Mouse (Mus musculus) c-Kit-positive CD71-positive TER-119-negative erythroid progenitor cells, embryonic 14.5 days (primary cell): ENCODE data around the gene Wrnip1.
"Not testable (repeated sequence)": the region's sequence is repeated elsewhere in the genome, so short reads cannot be mapped to it uniquely, and the experiment has no call there.

ENCODE experiments used
- DNase-seq: peaks from one replicate; pipeline ENCODE4 v3.0.0-alpha.2; 2013; ENCODE audit warnings: low read depth

Gene Wrnip1

DNA sequence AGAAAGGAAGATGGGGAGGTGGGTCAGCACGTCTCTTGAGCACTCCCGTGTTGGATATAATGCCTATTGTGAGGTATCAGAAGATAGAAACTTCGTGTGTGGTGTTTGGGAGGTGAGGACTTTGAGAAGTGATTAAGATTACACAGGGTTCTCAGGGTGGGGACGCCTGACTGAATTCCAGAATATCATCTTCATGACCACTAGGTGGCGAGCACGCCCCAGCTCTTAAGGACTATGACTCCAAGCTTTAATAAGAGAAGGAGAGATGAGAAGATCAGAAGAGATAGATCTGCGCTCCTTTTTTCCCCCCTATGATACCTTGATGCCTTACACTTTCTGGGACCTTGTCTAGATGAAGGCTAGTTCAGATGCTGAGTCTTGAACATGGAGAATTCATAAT lies 50.1 kb downstream of the Wrnip1 start:
- DNase-seq, result peak; percentile 33

DNA sequence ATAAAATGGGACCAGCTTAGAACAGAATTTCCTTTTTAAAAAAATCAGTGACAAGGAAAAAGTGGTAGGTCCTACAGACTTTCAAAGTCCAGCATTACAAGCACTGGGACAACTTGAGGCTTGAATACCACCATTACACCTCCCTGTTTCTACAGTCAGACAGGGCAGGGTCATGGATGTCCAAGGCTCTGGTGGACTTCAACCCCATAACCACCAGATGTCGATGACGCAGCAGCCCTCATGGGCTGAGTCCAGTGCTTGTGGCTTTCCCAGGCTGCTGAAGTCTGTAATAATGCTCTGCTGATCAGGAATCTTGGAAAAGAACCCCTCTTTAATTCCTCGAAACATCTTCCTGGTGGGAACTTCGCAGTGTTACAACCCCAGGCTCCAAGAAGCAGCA lies 50.7 kb downstream of the Wrnip1 start:
- DNase-seq, result no peak

DNA sequence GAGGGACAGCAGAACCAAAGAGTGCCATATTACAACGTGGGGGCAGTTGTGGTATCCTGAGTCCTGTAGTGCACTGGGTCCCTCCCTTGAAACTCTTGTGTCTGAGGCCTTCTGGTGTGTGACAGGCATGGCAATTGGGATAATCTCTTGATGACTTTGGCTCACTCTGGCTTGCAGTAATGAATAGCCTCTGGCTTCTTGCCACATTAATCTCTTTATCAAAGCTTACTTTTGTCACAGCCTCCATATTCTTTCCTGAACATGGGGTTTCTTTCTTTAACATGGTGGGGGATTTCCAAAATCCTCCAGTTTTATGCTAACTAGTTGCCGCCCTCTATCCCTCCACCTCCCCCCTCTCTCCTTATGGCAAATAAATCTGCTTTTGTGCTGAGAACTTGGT lies 51.2 kb downstream of the Wrnip1 start:
- no peak for DNase-seq

DNA sequence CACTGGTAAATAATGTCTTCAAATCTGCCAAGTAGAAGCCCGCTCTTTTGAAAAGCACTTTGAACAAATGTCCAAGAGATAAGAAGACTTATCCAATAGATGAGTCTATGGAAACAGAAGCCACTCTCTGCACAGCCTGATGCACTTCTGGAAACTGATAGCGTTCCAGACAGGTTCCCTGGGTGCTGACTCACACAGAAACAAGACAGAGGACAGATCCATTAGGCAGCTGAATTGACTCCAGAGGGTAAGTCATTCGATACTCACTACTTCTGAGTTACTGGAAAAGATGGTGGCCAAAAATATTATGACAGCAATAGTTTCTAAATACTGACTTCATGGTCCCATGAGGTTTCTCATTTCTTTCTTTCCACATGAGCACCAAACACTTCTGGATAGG lies 59.0 kb downstream of the Wrnip1 start:
- no peak for DNase-seq

DNA sequence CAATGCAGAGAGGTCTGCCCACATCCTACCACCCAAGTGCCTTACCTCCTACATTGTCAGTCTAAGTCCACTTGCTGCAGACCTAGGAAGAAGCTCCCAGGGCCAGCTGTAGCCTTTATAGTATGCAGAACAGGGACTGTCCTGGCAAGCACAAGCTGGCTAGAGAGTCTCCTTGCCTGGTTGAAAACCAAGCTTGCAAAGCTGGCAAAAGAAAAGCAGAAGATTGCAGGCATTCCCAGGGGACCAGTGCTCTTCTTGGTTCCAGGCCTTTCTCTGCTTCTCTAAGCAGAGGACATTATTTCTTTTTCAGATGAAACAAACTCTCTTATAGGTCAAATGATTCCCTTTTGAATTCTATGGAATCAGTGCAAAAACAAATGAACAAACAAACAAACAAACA lies 61.6 kb downstream of the Wrnip1 start:
- DNase-seq, result no peak

DNA sequence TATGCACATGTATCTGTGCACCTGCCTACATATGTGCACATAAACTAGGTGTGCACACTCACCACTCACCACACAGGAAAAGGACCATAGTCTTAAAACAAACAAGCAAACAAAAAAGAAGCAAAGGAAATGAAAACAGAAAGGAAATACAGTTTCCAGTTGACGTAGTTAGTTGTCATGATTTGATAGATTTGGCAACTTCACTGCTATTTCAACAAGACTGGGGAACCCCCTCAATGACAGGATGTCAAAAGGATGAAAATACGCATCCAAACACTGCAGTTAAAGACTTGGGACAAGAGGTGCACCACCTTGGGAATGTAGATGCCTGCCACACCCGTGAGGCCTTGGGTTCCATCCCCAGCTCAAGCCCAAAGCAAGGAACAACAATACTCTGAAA lies 62.7 kb downstream of the Wrnip1 start:
- not testable (repeated sequence) for DNase-seq

DNA sequence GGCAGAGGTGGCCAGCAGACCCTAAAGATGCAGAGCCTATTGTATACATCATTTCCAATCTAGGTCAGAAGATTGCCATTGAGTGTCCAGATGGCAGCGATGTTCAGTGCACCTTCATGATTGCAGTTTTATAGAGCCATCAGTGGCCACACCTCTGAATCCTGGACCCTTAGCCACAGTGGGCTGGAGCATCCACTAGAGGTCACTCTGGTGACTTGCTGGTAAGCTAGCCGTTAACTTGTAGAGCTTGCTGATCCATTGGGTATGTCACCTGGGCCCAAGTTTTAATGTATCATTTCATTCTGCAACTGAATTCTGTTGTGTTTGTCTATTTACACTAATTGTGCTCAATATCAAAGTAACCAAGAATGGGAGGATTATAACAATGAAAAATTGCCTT lies 63.8 kb downstream of the Wrnip1 start:
- DNase-seq, result no peak

DNA sequence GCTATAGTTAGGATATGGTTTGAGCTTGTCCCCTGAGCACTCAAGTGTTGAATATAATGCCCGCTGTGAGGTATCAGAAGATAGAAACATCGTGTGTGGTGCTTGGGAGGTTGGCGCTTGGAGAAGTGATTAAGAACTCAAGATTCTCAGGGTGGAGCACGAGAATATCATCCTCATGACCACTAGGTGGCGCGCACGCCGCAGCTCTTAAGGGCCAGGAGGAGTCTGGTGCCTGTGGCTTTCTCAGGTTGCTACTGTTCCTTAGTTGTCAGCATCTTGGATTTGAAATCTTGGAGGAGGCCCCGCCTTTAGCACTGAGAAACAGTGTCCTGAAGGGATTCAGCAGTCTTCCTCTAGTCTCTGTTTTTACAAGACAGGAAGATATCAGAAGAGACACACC lies 64.6 kb downstream of the Wrnip1 start:
- peak; percentile 40 for DNase-seq

DNA sequence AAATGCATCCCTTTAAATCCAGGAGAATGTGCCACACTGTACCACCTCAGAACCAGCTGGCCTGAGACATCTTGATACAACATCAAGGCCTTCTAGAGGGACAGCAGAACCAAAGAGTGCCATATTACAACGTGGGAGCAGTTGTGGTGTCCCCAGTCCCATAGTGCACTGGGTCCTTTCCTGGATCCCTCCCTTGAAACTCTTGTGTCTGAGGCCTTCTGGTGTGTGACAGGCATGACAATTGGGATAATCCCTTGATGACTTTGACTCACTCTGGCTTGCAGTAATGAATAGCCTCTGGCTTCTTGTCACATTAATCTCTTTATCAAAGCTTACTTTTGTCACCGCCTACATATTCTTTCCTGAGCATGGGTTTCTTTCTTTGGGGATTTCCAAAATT lies 65.2 kb downstream of the Wrnip1 start:
- no peak for DNase-seq

DNA sequence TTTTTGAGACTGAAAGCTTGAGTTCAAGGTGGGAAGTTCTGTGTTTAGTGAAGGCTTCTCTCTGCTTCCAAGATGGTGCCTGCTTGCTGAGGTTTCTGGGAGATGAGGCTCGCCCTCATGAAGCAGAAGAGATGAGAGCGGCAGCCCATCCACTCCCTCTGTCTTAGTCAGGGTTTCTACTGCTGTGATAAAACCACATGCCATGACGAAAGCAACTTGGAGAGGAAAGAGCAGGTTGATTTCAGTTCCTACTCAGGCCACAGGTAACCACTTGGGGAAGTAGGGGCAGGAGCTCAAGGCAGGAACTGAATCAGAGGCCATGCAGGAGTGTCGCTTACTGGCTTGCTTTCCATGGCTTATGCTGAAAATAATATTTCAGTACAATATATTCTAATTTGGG lies 66.4 kb downstream of the Wrnip1 start:
- not testable (repeated sequence) for DNase-seq

DNA sequence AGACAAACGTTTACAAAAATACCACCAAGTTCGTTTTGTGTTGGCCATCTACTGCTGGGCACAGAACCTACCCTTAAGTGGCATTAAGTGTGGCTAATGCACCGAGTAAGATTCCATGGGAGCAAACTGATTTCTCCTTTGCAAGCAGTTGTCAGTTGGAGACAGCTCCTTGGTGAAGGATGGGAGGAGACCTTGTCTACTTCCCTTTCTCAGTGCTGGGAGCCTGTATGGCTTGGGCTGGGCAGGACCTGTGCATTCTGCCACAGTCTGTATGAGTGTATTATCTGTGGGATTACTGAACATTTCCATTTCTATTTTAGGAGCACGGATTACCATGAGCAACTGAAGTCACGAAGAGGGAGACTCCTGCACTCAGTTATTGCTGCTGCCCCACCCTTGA lies 67.0 kb downstream of the Wrnip1 start:
- DNase-seq, result no peak
